Mouse (Mus musculus) ES-E14 (cell line): ENCODE results near the gene Zfp385a.

Experiments
- HCFC1 ChIP-seq: IDR thresholded peaks from 2 replicates; pipeline ENCODE4 v1.6.1; 2012; ENCODE audit warnings: low read length, inconsistent platforms, borderline replicate concordance; ENCODE audit not compliant: insufficient read depth
- ZC3H11A ChIP-seq: IDR thresholded peaks from 2 replicates; pipeline ENCODE4 v1.6.1; 2012; ENCODE audit warnings: low read depth, mild to moderate bottlenecking, inconsistent platforms, low read length, borderline replicate concordance

GRCm38 (mm10) chr15:103353511-103354256, 13.8 kb upstream of the Zfp385a start:
- TF ChIP-seq HCFC1 (no peak), ZC3H11A (no peak)
